Mouse (Mus musculus) forebrain, embryonic 15.5 days (tissue): ENCODE results near the gene Tbx2. TPM values are rescaled to one million over a fixed set of nuclear protein-coding genes. Genes with fewer than 3 reads are reported as not detected.

Experiments used
- ATAC-seq: fragments of 200-750 bp; cut with Nextera tagmentation; replicated peaks from 2 replicates; pipeline ENCODE4 v1.8.0; 2017; ENCODE audit warnings: mild to moderate bottlenecking, moderate TSS enrichment, moderate library complexity
- H3K27ac ChIP-seq: fragments of 300-500 bp; sonication (generic); replicated peaks from 2 replicates; pipeline ENCODE4 v1.5.1; 2015; ENCODE audit warnings: mild to moderate bottlenecking, inconsistent platforms
- H3K27me3 ChIP-seq: fragments of 300-500 bp; sonication (generic); 2 replicates; pipeline ENCODE4 v1.6.1; 2015; ENCODE audit warnings: inconsistent platforms
- H3K36me3 ChIP-seq: fragments of 300-500 bp; sonication (generic); 2 replicates; pipeline ENCODE4 v1.6.1; 2015; ENCODE audit warnings: mild to moderate bottlenecking, inconsistent platforms
- H3K4me1 ChIP-seq: fragments of 300-500 bp; sonication (generic); 2 replicates; pipeline ENCODE4 v1.6.1; 2015; ENCODE audit warnings: inconsistent platforms
- H3K4me2 ChIP-seq: fragments of 300-500 bp; sonication (generic); replicated peaks from 2 replicates; pipeline ENCODE4 v1.6.1; 2015; ENCODE audit warnings: mild to moderate bottlenecking, inconsistent platforms
- H3K4me3 ChIP-seq: fragments of 300-500 bp; sonication (generic); 2 replicates; pipeline ENCODE4 v1.5.1; 2015; ENCODE audit warnings: mild to moderate bottlenecking, inconsistent platforms
- H3K9ac ChIP-seq: fragments of 300-500 bp; sonication (generic); replicated peaks from 2 replicates; pipeline ENCODE4 v1.6.1; 2015; ENCODE audit warnings: mild to moderate bottlenecking, inconsistent platforms
- H3K9me3 ChIP-seq: fragments of 300-500 bp; sonication (generic); 2 replicates; pipeline ENCODE4 v1.6.1; 2016; ENCODE audit warnings: inconsistent platforms
- WGBS: fragments of 180-500 bp; shearing (Covaris S2); methylation state at CpG from one replicate; pipeline ENCODE4 v1.1.7; 2015; ENCODE audit warnings: mixed read lengths; 5-methylcytosine and 5-hydroxymethylcytosine counted together
- polyA plus RNA-seq: library from polyadenylated mRNA; unstranded; fragments of >200 nt; fragmentation: Nextera tagmentation; extraction: Ambion mirVana; gene quantifications from 2 replicates; pipeline ENCODE4 v1.2.1, GENCODE M21; 2015

Gene Tbx2
- polyA plus RNA-seq, 1 experiment from 2014 or later: 0.76 TPM

GRCm38 (mm10) chr11:85828691-85829519, 3.4 kb upstream of the Tbx2 start:
- no peaks in the 10 kb centered on the region for H3K9me3 ChIP-seq
- no peaks in the 10 kb centered on the region for H3K36me3 ChIP-seq
- peaks cover 30% of the 10 kb centered on the region for H3K4me1 ChIP-seq
- WGBS: 5% methylated on average over 38 of the region's 38 CpGs
- H3K9ac ChIP-seq: no peak overlapping the region
- no peak overlapping the region for H3K27ac ChIP-seq
- H3K4me3 ChIP-seq: no peak overlapping the region
- no peak for ATAC-seq
- no peak overlapping the region for H3K4me2 ChIP-seq
- peaks cover 82% of the 10 kb centered on the region for H3K27me3 ChIP-seq

GRCm38 (mm10) chr11:85829520-85830440, 2.6 kb upstream of the Tbx2 start:
- no peaks in the 10 kb centered on the region for H3K36me3 ChIP-seq
- peaks cover 30% of the 10 kb centered on the region for H3K4me1 ChIP-seq
- H3K27me3 ChIP-seq: peaks cover 87% of the 10 kb centered on the region
- no peak; the same call in 1 of the 2 replicates for ATAC-seq
- no peak overlapping the region for H3K27ac ChIP-seq
- H3K4me3 ChIP-seq: peak overlapping the region; percentile 22
- H3K9ac ChIP-seq: no peak overlapping the region
- H3K4me2 ChIP-seq: peak overlapping the region; percentile 28
- 1% methylated on average over 60 of the region's 61 CpGs for WGBS
- H3K9me3 ChIP-seq: no peaks in the 10 kb centered on the region

GRCm38 (mm10) chr11:85830901-85831341, 1.4 kb upstream of the Tbx2 start:
- Histone ChIP-seq H3K4me1 (peaks cover 30% of the 10 kb centered on the region), H3K9ac (no peak overlapping the region), H3K27me3 (peaks cover 88% of the 10 kb centered on the region), H3K36me3 (no peaks in the 10 kb centered on the region), H3K4me2 (no peak overlapping the region), H3K9me3 (no peaks in the 10 kb centered on the region), H3K4me3 (no peak overlapping the region), H3K27ac (no peak overlapping the region)
- no peak for ATAC-seq
- WGBS: 1% methylated on average over 17 of the region's 17 CpGs

- H3K27ac ChIP-seq: no peak overlapping the region
- peak overlapping the region; percentile 47; the same call in 1 of the 2 replicates for H3K4me2 ChIP-seq
- 1% methylated on average over 33 of the region's 33 CpGs for WGBS
- ATAC-seq: no peak
- peaks cover 85% of the 10 kb centered on the region for H3K27me3 ChIP-seq
- peak overlapping the region; percentile 32 for H3K4me3 ChIP-seq
- H3K36me3 ChIP-seq: no peaks in the 10 kb centered on the region
- no peak overlapping the region for H3K9ac ChIP-seq
- no peaks in the 10 kb centered on the region for H3K9me3 ChIP-seq
- H3K4me1 ChIP-seq: peaks cover 30% of the 10 kb centered on the region
These were observed 608 bp upstream of the Tbx2 start for GRCm38 (mm10) chr11:85831656-85832230.

- no peaks in the 10 kb centered on the region for H3K9me3 ChIP-seq
- H3K4me1 ChIP-seq: peaks cover 41% of the 10 kb centered on the region
- H3K9ac ChIP-seq: no peak overlapping the region
- H3K4me2 ChIP-seq: peak overlapping the region; percentile 47
- peaks cover 85% of the 10 kb centered on the region for H3K27me3 ChIP-seq
- H3K4me3 ChIP-seq: peak overlapping the region; percentile 32
- ATAC-seq: no peak
- H3K36me3 ChIP-seq: no peaks in the 10 kb centered on the region
- H3K27ac ChIP-seq: no peak overlapping the region
- WGBS: under 1% methylated on average over 54 of the region's 54 CpGs
These were observed 750 bp downstream of the Tbx2 start for GRCm38 (mm10) chr11:85833081-85833521.

GRCm38 (mm10) chr11:85833761-85834385, 1.5 kb downstream of the Tbx2 start:
- Histone ChIP-seq H3K27me3 (peaks cover 87% of the 10 kb centered on the region), H3K4me3 (no peak overlapping the region), H3K36me3 (no peaks in the 10 kb centered on the region), H3K9ac (no peak overlapping the region), H3K9me3 (no peaks in the 10 kb centered on the region), H3K4me2 (no peak overlapping the region), H3K27ac (no peak overlapping the region), H3K4me1 (peaks cover 43% of the 10 kb centered on the region)
- WGBS: 3% methylated on average over 11 of the region's 11 CpGs
- ATAC-seq: no peak

GRCm38 (mm10) chr11:85834386-85834931, 2.1 kb downstream of the Tbx2 start:
- Histone ChIP-seq H3K36me3 (no peaks in the 10 kb centered on the region), H3K9ac (no peak overlapping the region), H3K27ac (no peak overlapping the region), H3K9me3 (no peaks in the 10 kb centered on the region), H3K4me3 (no peak overlapping the region), H3K27me3 (peaks cover 87% of the 10 kb centered on the region), H3K4me2 (no peak overlapping the region), H3K4me1 (peaks cover 40% of the 10 kb centered on the region)
- WGBS: 3% methylated on average over 17 of the region's 17 CpGs
- ATAC-seq: no peak

- ATAC-seq: no peak
- H3K27ac ChIP-seq: no peak overlapping the region
- H3K4me3 ChIP-seq: no peak overlapping the region
- H3K36me3 ChIP-seq: no peaks in the 10 kb centered on the region
- H3K4me2 ChIP-seq: no peak overlapping the region
- no peaks in the 10 kb centered on the region for H3K9me3 ChIP-seq
- WGBS: 5% methylated on average over 9 of the region's 9 CpGs
- H3K4me1 ChIP-seq: peaks cover 34% of the 10 kb centered on the region
- no peak overlapping the region for H3K9ac ChIP-seq
- H3K27me3 ChIP-seq: peaks cover 88% of the 10 kb centered on the region
These were observed 2.8 kb downstream of the Tbx2 start for GRCm38 (mm10) chr11:85835001-85835752.

GRCm38 (mm10) chr11:85835753-85836522, 3.6 kb downstream of the Tbx2 start:
- peaks cover 88% of the 10 kb centered on the region for H3K27me3 ChIP-seq
- no peak overlapping the region for H3K9ac ChIP-seq
- no peaks in the 10 kb centered on the region for H3K9me3 ChIP-seq
- WGBS: 4% methylated on average over 16 of the region's 16 CpGs
- H3K4me2 ChIP-seq: no peak overlapping the region
- H3K36me3 ChIP-seq: no peaks in the 10 kb centered on the region
- H3K4me1 ChIP-seq: peaks cover 37% of the 10 kb centered on the region
- no peak for ATAC-seq
- H3K4me3 ChIP-seq: no peak overlapping the region
- no peak overlapping the region for H3K27ac ChIP-seq

GRCm38 (mm10) chr11:85836523-85837290, 4.4 kb downstream of the Tbx2 start:
- Histone ChIP-seq H3K4me3 (no peak overlapping the region; the same call in 1 of the 2 replicates), H3K27me3 (peaks cover 87% of the 10 kb centered on the region), H3K27ac (no peak overlapping the region), H3K4me2 (no peak overlapping the region), H3K36me3 (no peaks in the 10 kb centered on the region), H3K9me3 (no peaks in the 10 kb centered on the region), H3K4me1 (peaks cover 39% of the 10 kb centered on the region), H3K9ac (no peak overlapping the region)
- WGBS: 2% methylated on average over 32 of the region's 32 CpGs
- no peak for ATAC-seq
